Mouse (Mus musculus): ENCODE measurements around the gene Olfr461.
"Not testable (repeated sequence)": the region's sequence is repeated elsewhere in the genome, so short reads cannot be mapped to it uniquely, and the experiment has no call there.

GRCm38 (mm10) chr6:40598546-40598945, 43.7 kb upstream of the Olfr461 start:
- not testable (repeated sequence) for TF ChIP-seq ZMIZ1 (IDR thresholded peaks at IDR 0.05; ENCODE audit: low read depth, low read length); RAD21 (IDR thresholded peaks at IDR 0.05; ENCODE audit: low read depth, low read length); SIN3A (IDR thresholded peaks at IDR 0.05; ENCODE audit: low read length); HCFC1 (IDR thresholded peaks at IDR 0.05; ENCODE audit: low read depth, low read length); MAFK (IDR thresholded peaks at IDR 0.05; ENCODE audit: insufficient replicate concordance, low read length); CTCF (conservative IDR thresholded peaks at IDR 0.05 in 1 of 2, IDR thresholded peaks at IDR 0.05 in 1 of 2; ENCODE audit: low read depth in 2 of 2, low read length in 2 of 2); ZNF384 (IDR thresholded peaks at IDR 0.05; ENCODE audit: low read depth, low read length); IRF4 (IDR thresholded peaks at IDR 0.05; ENCODE audit: low read depth, low read length); CHD2 (IDR thresholded peaks at IDR 0.05; ENCODE audit: low read length); USF1 (IDR thresholded peaks at IDR 0.05; ENCODE audit: low read depth, low read length); JUND (conservative IDR thresholded peaks at IDR 0.05; ENCODE audit: low read depth, low read length); NELFE (IDR thresholded peaks at IDR 0.05; ENCODE audit: low read depth, low read length); MYC (IDR thresholded peaks at IDR 0.05; ENCODE audit: low read depth, low read length)
